Mouse (Mus musculus) thymus, postnatal 4 days (tissue): ENCODE results near the gene Gm5622.
"Not testable (repeated sequence)": the region's sequence is repeated elsewhere in the genome, so short reads cannot be mapped to it uniquely, and the experiment has no call there.

Source experiments
- DNase-seq: peaks from one replicate; pipeline ENCODE4 v3.0.0; 2021

The Gm5622 gene

DNA sequence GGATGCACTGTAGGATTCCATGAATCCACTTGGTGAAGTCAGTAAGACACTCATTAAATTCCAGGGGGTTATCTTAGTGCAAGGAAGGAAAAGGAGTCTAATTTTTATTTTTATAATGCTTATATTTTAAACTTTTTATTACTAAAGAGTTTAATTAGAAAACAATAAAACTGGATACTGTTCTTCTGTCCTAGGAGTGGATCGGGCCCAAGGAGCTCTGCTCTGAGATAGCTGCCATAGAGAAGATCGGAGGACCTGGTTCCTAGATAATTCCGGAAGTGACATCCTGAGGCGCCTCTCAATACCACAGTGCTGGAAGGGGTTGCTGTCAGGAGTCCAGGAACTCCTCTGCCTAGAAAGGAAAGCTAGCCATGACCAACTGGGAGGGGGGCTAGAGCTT lies at the start of gene Gm5622:
Gene Gm5622 (plus strand): TSS at position 301 of the 400 bp plus-strand sequence.
- no peak for DNase-seq

DNA sequence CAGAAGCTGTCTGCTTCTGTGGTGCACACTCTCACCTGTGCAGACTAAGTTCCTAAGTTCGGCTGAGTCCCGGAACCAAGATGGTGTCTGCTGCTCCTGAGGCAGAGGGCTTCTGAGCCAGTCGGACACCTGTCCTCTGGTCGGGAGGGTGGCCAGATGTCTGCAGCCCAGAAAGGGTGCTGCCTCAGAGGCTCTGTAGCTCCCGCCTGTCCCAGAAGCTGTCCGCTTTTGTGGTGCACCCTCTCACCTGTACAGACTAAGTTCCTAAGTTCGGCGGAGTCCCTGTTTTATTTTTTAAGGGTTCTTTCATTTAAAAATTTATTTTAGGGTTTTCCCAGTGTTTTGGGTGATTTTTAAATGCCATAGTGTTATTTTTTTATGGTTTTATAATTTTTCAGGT lies 45.2 kb upstream of the Gm5622 start:
- DNase-seq, result no peak

- DNase-seq, result not testable (repeated sequence)
Observed at GRCm38 (mm10) chr14:51573963-51574362, 21.4 kb downstream of the Gm5622 start, which contains the start of gene Gm17175. Gene Gm17175 (minus strand): TSS chr14:51574063.

DNA sequence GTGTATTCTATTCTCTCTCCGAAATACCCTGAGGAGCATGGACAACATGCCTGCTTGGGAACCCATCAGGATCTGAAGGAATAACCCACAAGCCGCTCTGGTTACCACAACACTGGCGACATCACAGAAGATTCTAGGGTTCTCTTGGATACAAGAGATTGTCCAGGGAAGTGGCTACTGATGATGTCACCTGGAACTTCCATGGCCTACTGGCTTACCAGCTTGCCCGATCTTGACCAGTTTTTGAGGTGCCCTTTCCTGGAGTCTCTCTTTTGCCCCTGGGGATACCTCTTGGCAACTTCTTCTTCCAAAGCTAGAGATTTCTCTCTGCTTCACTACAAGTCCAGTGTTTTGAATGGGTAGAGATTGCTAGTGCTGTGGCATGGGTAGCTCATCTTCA lies 39.4 kb downstream of the Gm5622 start, which contains the start of gene Gm17174:
Gene Gm17174 (minus strand): TSS at position 101 of the 400 bp plus-strand sequence.
- not testable (repeated sequence) for DNase-seq

DNA sequence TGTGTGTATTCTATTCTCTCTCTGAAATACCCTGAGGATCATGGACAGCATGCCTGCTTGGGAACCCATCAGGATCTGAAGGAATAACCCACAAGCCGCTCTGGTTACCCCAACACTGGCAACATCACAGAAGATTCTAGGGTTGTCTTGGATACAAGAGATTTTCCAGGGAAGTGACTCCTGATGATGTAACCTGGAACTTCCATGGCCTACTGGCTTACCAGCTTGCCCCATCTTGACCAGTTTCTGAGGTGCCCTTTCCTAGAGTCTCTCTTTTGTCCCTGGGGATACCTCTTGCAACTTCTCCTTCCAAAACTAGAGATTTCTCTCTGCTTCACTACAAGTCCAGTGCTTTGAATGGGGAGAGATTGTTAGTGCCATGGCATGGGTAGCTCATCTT lies 58.6 kb downstream of the Gm5622 start, which contains the start of gene Gm17078:
Gene Gm17078 (minus strand): TSS at position 101 of the 400 bp plus-strand sequence.
- DNase-seq, result no peak

DNA sequence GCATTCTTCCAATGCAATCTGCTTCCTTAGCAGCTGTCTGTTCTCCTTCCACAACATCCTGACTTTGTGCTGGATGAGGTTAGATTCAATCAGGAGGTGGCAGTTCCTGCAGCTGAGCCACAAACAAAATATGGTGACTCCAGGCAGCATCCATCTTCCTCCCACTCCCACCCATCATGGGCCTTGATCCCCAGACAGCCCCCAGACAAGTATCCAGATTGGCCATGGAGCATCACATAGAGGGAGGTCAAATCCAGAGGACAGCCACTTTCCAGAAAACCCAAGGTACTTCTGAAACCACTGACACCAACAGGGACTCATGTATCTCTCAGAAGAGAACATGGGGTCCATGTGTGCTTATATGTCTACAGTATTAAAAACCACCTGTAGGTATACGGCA lies 79.8 kb downstream of the Gm5622 start:
- DNase-seq, result peak; percentile 6

GRCm38 (mm10) chr14:51635566-51635965 lies 83.0 kb downstream of the Gm5622 start, which contains the start of gene Gm4181:
Gene Gm4181 (minus strand): TSS chr14:51635666.
- DNase-seq, result not testable (repeated sequence)

- no peak for DNase-seq
Observed at GRCm38 (mm10) chr14:51677269-51677668, 124.7 kb downstream of the Gm5622 start.

DNA sequence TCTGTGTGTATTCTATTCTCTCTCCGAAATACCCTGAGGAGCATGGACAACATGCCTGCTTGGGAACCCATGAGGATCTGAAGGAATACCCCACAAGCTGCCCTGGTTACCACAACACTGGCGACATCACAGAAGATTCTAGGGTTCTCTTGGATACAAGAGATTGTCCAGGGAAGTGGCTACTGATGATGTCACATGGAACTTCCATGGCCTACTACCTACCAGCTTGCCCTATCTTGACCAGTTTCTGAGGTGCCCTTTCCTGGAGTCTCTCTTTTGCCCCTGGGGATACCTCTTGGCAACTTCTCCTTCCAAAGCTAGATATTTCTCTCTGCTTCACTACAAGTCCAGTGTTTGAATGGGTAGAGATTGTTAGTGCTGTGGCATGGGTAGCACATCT lies 142.8 kb downstream of the Gm5622 start, which contains the start of gene Gm17079:
Gene Gm17079 (minus strand): TSS at position 101 of the 400 bp plus-strand sequence.
- not testable (repeated sequence) for DNase-seq
